Mouse (Mus musculus) liver, embryonic 15.5 days (tissue): ENCODE measurements around the gene Fam221b. TPM values are rescaled to one million over a fixed set of nuclear protein-coding genes. Genes with fewer than 3 reads are reported as not detected.
A peak's percentile ranks its signal among the peaks of the same experiment; 100 is the strongest.

Experiments used
- ATAC-seq: fragments of 200-750 bp; cut with Nextera tagmentation; 2 replicates; pipeline ENCODE4 v1.8.0; 2017; ENCODE audit warnings: moderate number of reproducible peaks, mild to moderate bottlenecking, moderate library complexity; ENCODE audit not compliant: insufficient read depth
- H3K27ac ChIP-seq: fragments of 300-500 bp; sonication (generic); replicated peaks from 2 replicates; pipeline ENCODE4 v1.5.1; 2015; ENCODE audit warnings: mild to moderate bottlenecking, inconsistent platforms
- H3K27me3 ChIP-seq: fragments of 300-500 bp; sonication (generic); 2 replicates; pipeline ENCODE4 v1.6.1; 2015; ENCODE audit warnings: mild to moderate bottlenecking, inconsistent platforms
- H3K36me3 ChIP-seq: fragments of 300-500 bp; sonication (generic); replicated peaks from 2 replicates; pipeline ENCODE4 v1.6.1; 2015; ENCODE audit warnings: moderate library complexity, mild to moderate bottlenecking, inconsistent platforms
- H3K4me1 ChIP-seq: fragments of 300-500 bp; sonication (generic); replicated peaks from 2 replicates; pipeline ENCODE4 v1.6.1; 2015; ENCODE audit warnings: inconsistent platforms
- H3K4me2 ChIP-seq: fragments of 300-500 bp; sonication (generic); 2 replicates; pipeline ENCODE4 v1.6.1; 2015; ENCODE audit warnings: moderate library complexity, mild to moderate bottlenecking, inconsistent platforms
- H3K4me3 ChIP-seq: fragments of 300-500 bp; sonication (generic); replicated peaks from 2 replicates; pipeline ENCODE4 v1.5.1; 2015; ENCODE audit warnings: mild to moderate bottlenecking, inconsistent platforms
- H3K9ac ChIP-seq: fragments of 300-500 bp; sonication (generic); 2 replicates; pipeline ENCODE4 v1.6.1; 2015; ENCODE audit warnings: moderate library complexity, mild to moderate bottlenecking, inconsistent platforms
- H3K9me3 ChIP-seq: fragments of 300-500 bp; sonication (generic); replicated peaks from 2 replicates; pipeline ENCODE4 v1.6.1; 2016; ENCODE audit warnings: inconsistent platforms
- WGBS: fragments of 180-500 bp; shearing (Covaris S2); methylation state at CpG from one replicate; pipeline ENCODE4 v1.1.7; 2015; ENCODE audit warnings: mixed read lengths; ENCODE audit not compliant: insufficient replicate concordance; 5-methylcytosine and 5-hydroxymethylcytosine counted together
- polyA plus RNA-seq: library from polyadenylated mRNA; unstranded; fragments of >200 nt; fragmentation: Nextera tagmentation; extraction: Ambion mirVana; gene quantifications from 2 replicates; pipeline ENCODE4 v1.2.1, GENCODE M21; 2015

The Fam221b gene
- 0.81 and 1.1 TPM in 2 replicates for polyA plus RNA-seq

DNA sequence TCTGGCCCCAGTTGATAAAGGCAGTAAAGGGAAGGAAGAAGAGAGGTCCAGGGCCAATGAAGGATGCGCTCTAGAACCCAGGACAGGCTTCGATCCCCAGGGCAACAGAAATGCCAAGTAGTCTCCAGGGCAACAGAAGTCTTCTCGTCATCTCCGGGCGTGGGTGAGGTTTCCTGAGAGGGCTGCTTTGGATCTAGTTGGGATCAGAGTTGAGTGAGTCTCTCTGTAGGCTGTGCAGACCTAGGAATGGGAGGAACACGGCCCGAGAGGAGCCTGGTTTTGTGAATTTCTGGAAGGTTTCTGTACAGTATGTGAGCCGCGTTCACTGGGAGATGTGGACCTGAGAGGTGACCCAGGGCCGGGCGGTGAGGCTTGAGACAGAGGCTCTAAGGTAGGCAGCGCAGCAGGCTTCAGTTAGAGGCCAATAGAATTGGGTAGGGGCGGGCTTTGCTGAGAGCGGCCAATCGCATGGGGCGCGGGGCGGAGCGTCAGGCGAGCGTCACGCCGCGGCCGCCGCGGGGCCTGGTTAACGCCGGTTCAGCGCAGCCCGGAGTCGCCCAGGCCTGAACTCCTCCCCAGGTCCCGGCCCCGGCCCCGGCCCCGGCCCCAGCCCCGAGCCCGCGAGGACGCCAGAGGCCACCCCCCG lies at the start of gene Fam221b, which contains the start of gene Tmem8b:
Fam221b (minus strand) TSS at position 364 of the 646 bp plus-strand sequence.
Tmem8b (plus strand) TSS at position 190 of the 646 bp plus-strand sequence.
- H3K36me3 ChIP-seq = no peaks in the 10 kb centered on the region
- WGBS = 2% methylated on average over 41 of the region's 41 CpGs
- peak; percentile 94 for ATAC-seq
- H3K27me3 ChIP-seq = peaks cover 55% of the 10 kb centered on the region
- peak within 1 kb of the TSS; percentile 77 for H3K9ac ChIP-seq
- H3K9me3 ChIP-seq = no peaks in the 10 kb centered on the region
- H3K4me1 ChIP-seq = peaks cover 19% of the 10 kb centered on the region
- H3K27ac ChIP-seq = peak within 1 kb of the TSS; percentile 38; the same call in 1 of the 2 replicates
- peak within 1 kb of the TSS; percentile 96 for H3K4me2 ChIP-seq
- peak within 1 kb of the TSS; percentile 80 for H3K4me3 ChIP-seq

DNA sequence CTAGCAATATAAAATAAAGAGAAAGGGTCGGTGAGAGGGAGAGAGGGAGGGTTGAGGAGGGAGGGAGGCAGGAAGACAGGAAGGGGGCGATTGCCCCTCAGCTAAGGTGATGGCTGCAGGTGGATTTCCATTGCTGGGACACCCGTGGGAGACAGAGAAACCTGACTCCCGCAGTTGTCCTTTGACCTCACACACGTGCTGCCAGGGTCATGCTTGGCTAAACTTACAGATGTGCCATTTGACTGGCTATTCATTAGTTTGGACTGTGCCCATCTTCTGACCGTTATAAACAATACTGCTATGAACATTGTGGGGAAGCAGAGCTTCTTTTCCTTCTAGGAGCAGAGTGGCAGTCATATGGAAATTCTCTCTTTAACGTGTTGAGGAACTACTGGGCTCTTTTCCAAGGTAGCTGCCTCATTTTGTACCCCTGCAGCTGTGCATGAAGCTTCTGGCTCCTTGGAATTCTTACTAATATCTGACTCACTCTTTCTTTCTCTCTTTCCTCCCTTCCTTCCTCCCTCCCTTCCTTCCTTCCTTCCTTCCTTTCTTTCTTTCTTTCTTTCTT lies 44.8 kb upstream of the Fam221b start:
- H3K4me1 ChIP-seq = no peaks in the 10 kb centered on the region
- H3K9ac ChIP-seq = no peak overlapping the region
- no peak overlapping the region for H3K27ac ChIP-seq
- no peaks in the 10 kb centered on the region for H3K36me3 ChIP-seq
- WGBS = 40% methylated on average over 7 of the region's 7 CpGs
- no peak for ATAC-seq
- H3K4me3 ChIP-seq = no peak overlapping the region
- H3K4me2 ChIP-seq = no peak overlapping the region
- no peaks in the 10 kb centered on the region for H3K9me3 ChIP-seq
- H3K27me3 ChIP-seq = peaks cover 12% of the 10 kb centered on the region

DNA sequence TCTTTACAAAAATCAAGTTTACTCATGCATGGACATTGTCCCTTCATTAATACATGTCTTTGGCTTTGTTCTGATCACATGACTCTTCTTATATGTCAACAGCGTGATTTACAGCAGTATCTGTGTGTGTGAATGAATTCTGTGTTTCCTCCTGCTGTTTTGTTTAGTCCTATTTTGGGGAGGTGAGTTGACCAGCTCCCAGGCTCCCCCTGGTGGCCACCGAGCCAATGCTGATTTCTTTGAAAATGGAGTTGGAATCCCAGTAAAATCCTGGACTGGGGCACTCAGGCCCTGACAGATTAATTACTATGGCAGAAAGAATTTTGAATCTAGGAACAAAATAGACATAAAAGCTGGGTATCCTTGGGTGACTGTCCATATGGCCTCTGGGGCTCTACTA lies 42.9 kb upstream of the Fam221b start:
- Histone ChIP-seq H3K9ac (no peak overlapping the region), H3K27me3 (peaks cover 19% of the 10 kb centered on the region), H3K4me2 (no peak overlapping the region), H3K36me3 (no peaks in the 10 kb centered on the region), H3K4me1 (no peaks in the 10 kb centered on the region), H3K4me3 (no peak overlapping the region), H3K9me3 (no peaks in the 10 kb centered on the region), H3K27ac (no peak overlapping the region)
- WGBS = 0% methylated on average over 2 of the region's 2 CpGs
- ATAC-seq = no peak

DNA sequence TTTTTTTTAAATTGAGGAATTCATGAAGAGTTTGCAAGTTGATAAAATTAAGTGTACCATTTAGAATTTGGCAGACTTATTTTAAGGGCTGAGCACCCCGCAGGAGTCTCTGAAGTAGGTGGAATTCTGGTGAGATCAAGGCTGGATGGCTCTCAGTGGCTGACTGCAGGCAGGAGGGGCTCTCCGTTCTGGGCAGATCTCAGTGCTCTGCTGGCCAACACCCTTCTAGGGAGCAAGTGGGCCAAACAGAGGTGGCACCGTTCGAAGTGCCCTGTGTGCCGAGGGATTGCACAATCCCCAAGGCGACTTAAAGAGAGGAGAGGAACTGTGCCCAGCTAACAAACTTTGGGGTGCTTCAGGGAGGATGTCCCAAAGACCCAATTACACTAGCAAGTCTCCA lies 40.9 kb upstream of the Fam221b start, which contains the start of gene Olfr71:
Olfr71 (minus strand) TSS at position 387 of the 400 bp plus-strand sequence.
- Histone ChIP-seq H3K4me2 (no peak within 1 kb of the TSS), H3K4me1 (no peaks in the 10 kb centered on the region), H3K4me3 (no peak within 1 kb of the TSS), H3K27me3 (peaks cover 15% of the 10 kb centered on the region), H3K27ac (no peak within 1 kb of the TSS), H3K36me3 (no peaks in the 10 kb centered on the region), H3K9me3 (no peaks in the 10 kb centered on the region), H3K9ac (no peak within 1 kb of the TSS)
- ATAC-seq = no peak
- WGBS = 38% methylated on average over 6 of the region's 6 CpGs

DNA sequence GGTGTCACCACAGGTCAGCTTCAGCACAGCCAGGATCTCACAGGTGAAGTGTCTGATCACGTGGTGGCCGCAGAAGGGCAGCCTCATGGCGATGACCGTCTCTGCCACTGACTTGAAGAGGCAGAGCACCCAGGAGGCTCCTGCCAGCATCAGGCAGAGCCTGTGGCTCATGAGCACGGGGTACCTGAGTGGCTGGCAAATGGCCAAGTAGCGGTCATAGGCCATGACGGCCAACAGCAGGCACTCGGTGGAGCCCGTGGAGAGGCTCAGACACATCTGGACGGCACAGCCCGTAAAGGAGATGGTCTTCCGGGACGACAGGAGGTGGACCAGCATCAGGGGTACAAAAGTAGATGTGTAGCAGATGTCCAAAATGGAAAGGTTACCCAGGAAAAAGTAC lies 37.0 kb upstream of the Fam221b start:
- Histone ChIP-seq H3K27ac (no peak overlapping the region), H3K9ac (no peak overlapping the region), H3K4me2 (no peak overlapping the region), H3K4me1 (no peaks in the 10 kb centered on the region), H3K36me3 (no peaks in the 10 kb centered on the region), H3K9me3 (no peaks in the 10 kb centered on the region), H3K27me3 (peaks cover 7% of the 10 kb centered on the region; the same call in 1 of the 2 replicates), H3K4me3 (no peak overlapping the region)
- WGBS = 72% methylated on average over 13 of the region's 13 CpGs
- no peak for ATAC-seq

DNA sequence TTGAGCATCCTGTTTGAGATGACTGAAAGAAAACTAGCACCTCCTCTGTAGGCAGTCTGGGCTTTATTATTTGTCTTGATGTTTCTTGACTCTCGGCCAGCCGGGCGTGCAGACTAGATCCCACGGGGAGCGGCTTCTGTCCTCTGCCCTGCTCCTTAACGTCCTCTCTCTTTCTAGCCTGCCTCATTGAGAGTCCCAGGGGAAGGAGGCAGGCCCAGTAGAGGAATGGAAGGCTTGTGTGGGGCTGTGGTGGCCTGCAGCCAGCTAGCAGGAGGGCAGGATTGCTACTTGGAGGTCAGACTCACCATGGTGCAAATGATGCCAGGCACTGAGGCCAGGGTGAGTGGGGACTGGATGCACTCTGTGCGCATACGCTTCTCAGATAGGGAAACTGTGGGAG lies 34.9 kb upstream of the Fam221b start:
- Histone ChIP-seq H3K4me2 (no peak overlapping the region), H3K9me3 (no peaks in the 10 kb centered on the region), H3K9ac (no peak overlapping the region), H3K27me3 (peaks cover 9% of the 10 kb centered on the region), H3K27ac (no peak overlapping the region), H3K36me3 (no peaks in the 10 kb centered on the region), H3K4me1 (no peaks in the 10 kb centered on the region), H3K4me3 (no peak overlapping the region)
- no peak for ATAC-seq
- 87% methylated on average over 8 of the region's 8 CpGs for whole genome bisulfite sequencing

DNA sequence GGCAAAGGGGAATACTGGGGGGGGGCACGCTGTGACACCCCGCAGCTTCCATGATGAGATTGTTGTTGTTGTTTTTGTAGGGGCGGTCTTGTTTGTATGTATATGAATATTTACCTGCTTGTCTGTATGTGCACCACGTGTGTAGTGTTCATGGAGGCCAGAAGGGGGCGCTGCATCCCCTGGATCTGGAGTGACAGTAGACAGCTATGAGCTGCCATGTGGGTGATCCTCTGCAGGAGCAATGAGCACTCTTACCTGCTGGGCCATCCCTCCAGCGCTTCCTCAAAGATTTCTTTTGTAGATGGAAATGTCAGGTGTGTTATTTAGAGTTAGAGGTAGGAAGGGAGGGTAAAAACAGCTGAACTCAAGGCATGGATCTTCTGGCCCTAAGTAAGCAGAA lies 34.5 kb upstream of the Fam221b start:
- H3K36me3 ChIP-seq = no peaks in the 10 kb centered on the region
- H3K4me3 ChIP-seq = no peak overlapping the region
- H3K9ac ChIP-seq = no peak overlapping the region
- H3K27me3 ChIP-seq = peaks cover 12% of the 10 kb centered on the region
- H3K4me1 ChIP-seq = no peaks in the 10 kb centered on the region
- H3K4me2 ChIP-seq = no peak overlapping the region
- WGBS = 59% methylated on average over 6 of the region's 6 CpGs
- ATAC-seq = no peak
- H3K9me3 ChIP-seq = no peaks in the 10 kb centered on the region
- no peak overlapping the region for H3K27ac ChIP-seq

DNA sequence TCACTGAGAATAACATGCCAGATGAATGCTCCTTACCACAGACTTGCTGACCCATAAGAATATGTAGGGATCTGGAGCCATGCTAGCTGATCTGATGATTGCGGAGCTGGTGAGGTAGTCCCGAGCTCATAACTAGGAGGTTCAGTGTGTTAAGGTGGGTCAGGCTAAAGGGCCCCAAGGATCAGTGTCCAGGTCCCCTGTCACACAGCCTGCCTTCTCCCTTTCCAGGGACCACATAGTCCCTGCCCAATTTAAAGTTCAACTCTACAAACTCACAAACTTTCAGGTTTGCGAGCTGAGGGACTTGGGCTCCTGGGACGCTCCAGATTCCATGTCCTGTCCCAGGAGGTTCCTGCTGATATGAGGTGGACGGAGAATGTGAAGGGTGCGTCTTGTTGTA lies 31.8 kb upstream of the Fam221b start, which contains the start of gene Olfr70:
Olfr70 (minus strand) TSS at position 101 of the 400 bp plus-strand sequence.
- Histone ChIP-seq H3K36me3 (no peaks in the 10 kb centered on the region), H3K4me2 (no peak within 1 kb of the TSS), H3K9me3 (no peaks in the 10 kb centered on the region), H3K27ac (no peak within 1 kb of the TSS), H3K9ac (no peak within 1 kb of the TSS), H3K4me1 (peaks cover under 1% of the 10 kb centered on the region; the same call in 1 of the 2 replicates), H3K4me3 (no peak within 1 kb of the TSS), H3K27me3 (peaks cover 4% of the 10 kb centered on the region; the same call in 1 of the 2 replicates)
- 73% methylated on average over 6 of the region's 6 CpGs for WGBS
- no peak for ATAC-seq

DNA sequence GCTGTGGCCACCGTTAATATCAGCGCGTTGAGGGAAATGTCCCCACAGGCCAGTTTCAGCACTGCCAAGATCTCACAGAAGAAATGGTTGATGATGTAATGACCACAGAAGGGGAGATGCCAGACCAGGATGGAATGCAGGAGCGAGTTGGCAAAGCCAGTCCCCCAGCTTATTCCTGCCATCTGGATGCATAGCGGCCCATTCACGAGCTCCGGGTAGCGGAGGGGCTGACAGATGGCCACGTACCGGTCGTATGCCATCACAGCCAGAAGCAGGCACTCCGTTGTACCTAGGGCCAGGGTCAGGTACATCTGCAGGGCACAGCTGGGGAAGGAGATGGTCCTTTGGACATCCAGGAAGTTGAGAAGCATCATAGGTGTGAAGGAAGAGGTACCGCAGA lies 27.6 kb upstream of the Fam221b start:
- no peak overlapping the region for H3K4me3 ChIP-seq
- peaks cover 26% of the 10 kb centered on the region for H3K4me1 ChIP-seq
- no peak overlapping the region for H3K27ac ChIP-seq
- H3K9me3 ChIP-seq = no peaks in the 10 kb centered on the region
- ATAC-seq = no peak
- H3K9ac ChIP-seq = no peak overlapping the region
- peaks cover 4% of the 10 kb centered on the region; the same call in 1 of the 2 replicates for H3K27me3 ChIP-seq
- no peaks in the 10 kb centered on the region for H3K36me3 ChIP-seq
- H3K4me2 ChIP-seq = no peak overlapping the region
- 88% methylated on average over 13 of the region's 13 CpGs for WGBS

DNA sequence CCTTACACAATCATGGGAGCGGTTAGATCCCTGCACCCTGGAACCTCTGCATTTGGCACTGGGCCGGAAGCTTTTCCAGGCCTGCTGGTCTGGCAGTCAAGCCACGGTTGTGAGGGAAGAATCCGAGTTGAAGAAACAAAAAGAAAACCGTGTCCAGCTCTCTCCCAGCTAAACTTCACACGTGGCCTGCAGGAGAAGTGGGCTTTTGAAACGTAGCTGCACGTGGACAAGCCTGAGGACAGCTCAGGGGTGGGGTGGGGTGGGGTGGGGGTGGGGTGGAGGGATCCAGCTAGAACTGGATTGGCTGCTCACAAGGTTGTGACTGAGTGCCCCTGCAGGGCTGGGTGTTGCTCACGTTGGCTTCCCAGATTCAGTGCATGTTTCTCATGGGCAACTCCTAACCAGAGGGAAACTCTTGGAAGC lies 26.3 kb upstream of the Fam221b start:
- H3K27ac ChIP-seq = no peak overlapping the region
- no peak overlapping the region for H3K4me3 ChIP-seq
- WGBS = 25% methylated on average over 9 of the region's 9 CpGs
- H3K9me3 ChIP-seq = no peaks in the 10 kb centered on the region
- H3K4me2 ChIP-seq = no peak overlapping the region
- no peak for ATAC-seq
- peaks cover 26% of the 10 kb centered on the region for H3K4me1 ChIP-seq
- no peak overlapping the region for H3K9ac ChIP-seq
- H3K36me3 ChIP-seq = no peaks in the 10 kb centered on the region
- H3K27me3 ChIP-seq = peaks cover 4% of the 10 kb centered on the region; the same call in 1 of the 2 replicates

DNA sequence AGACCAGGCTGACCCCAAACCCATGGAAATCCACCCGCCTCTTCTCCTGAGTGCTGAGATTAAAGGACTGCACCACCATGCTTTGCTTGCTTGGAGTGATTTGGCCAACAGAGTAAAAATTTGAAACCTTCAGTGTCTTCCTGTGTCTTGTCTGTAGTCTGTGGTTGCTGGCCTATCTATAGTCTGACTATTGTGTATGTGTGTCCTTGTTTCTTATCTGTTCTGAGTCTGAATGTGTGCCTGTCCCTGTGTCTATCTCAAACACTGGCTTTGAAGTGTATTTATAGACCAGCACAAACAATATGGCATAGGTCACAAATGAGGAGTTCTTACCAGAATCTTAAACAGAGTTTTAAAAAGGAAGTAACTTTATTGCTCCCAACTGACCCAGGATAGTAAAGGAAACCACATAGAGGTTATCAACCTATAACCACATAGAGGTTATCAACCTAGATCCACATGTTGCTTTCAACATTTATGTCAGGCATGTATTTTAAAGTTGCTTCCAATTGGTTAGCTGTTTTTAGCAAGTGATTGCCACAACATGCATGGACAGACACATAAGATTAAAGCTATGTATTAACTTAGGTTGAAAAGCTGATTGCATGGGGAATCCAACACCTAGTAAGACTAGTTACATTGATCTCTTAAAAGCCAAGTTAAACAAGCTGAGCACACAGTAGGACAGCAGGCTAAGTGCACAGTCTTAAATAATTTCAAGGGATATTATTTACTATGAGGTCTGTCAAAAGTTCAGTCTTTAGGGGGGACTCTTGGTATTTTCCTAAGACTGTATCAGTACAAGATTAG lies 25.7 kb upstream of the Fam221b start:
- Histone ChIP-seq H3K27me3 (peaks cover 4% of the 10 kb centered on the region; the same call in 1 of the 2 replicates), H3K27ac (no peak overlapping the region), H3K36me3 (no peaks in the 10 kb centered on the region), H3K9ac (no peak overlapping the region), H3K4me3 (no peak overlapping the region), H3K4me2 (no peak overlapping the region), H3K4me1 (peaks cover 26% of the 10 kb centered on the region), H3K9me3 (no peaks in the 10 kb centered on the region)
- ATAC-seq = no peak; the same call in 1 of the 2 replicates
- 38% methylated on average over 1 of the region's 1 CpGs for WGBS
